Mouse (Mus musculus): Measurements from ENCODE around the gene Ltv1. TPM values are rescaled to one million over a fixed set of nuclear protein-coding genes. Genes with fewer than 3 reads are reported as not detected.

Ltv1 gene
- polyA plus RNA-seq, 1 experiment = 10.0 TPM

- WGBS = 68% methylated on average over 9 of the region's 9 CpGs
- no peak for TF ChIP-seq CTCF (conservative IDR thresholded peaks at IDR 0.05; ENCODE audit: insufficient read depth, insufficient read length, low read depth, low read length)
- TF ChIP-seq POLR2A (IDR thresholded peaks at IDR 0.05; ENCODE audit: low read depth, low read length) = no peak
- no peaks in the 10 kb centered on the region; the same call in 1 of the 2 replicates for H3K36me3 ChIP-seq (ENCODE audit: control insufficient read depth, insufficient read depth, low read length)
- no peak overlapping the region for H3K27ac ChIP-seq (ENCODE audit: insufficient read depth, low read depth, low read length)
- H3K4me1 ChIP-seq (ENCODE audit: control insufficient read depth, insufficient read depth, low read length) = no peaks in the 10 kb centered on the region
- H3K27me3 ChIP-seq (replicated peaks; ENCODE audit: control insufficient read depth, insufficient read depth, low read length) = no peaks in the 10 kb centered on the region
- H3K4me3 ChIP-seq (ENCODE audit: insufficient read depth, low read depth, low read length) = no peak overlapping the region
- DNase-seq = no peak
These were observed 39.6 kb upstream of the Ltv1 start for GRCm38 (mm10) chr10:13232443-13233142.

DNA sequence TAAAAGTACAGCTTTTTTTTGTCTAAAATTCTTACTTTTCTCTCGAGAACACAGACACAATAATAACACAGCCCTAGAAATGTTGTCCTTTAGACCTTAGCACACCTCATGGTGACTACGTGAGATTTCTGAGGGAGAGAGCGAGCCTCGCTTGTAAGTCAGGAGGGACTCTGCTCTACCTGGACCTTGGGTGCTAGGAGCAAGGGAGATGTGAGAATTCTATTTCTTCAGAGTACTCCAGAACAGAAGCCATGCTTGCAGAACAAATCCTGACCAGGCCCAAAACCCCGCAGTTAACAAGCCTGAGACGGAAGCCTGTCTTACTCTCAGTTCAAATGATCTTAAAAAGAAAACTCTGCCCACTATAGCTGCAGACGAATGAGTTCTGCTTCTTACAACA is 37.7 kb upstream of the Ltv1 start:
- Histone ChIP-seq H3K36me3 (ENCODE audit: control insufficient read depth, insufficient read depth, low read length) (no peaks in the 10 kb centered on the region; the same call in 1 of the 2 replicates), H3K27ac (ENCODE audit: insufficient read depth, low read depth, low read length) (no peak overlapping the region), H3K27me3 (replicated peaks; ENCODE audit: control insufficient read depth, insufficient read depth, low read length) (no peaks in the 10 kb centered on the region), H3K4me1 (ENCODE audit: control insufficient read depth, insufficient read depth, low read length) (no peaks in the 10 kb centered on the region), H3K4me3 (ENCODE audit: insufficient read depth, low read depth, low read length) (no peak overlapping the region)
- no peak for TF ChIP-seq POLR2A (IDR thresholded peaks at IDR 0.05; ENCODE audit: low read depth, low read length)
- no peak for TF ChIP-seq CTCF (conservative IDR thresholded peaks at IDR 0.05; ENCODE audit: insufficient read depth, insufficient read length, low read depth, low read length)
- no peak for DNase-seq
- 92% methylated on average over 7 of the region's 7 CpGs for WGBS

DNA sequence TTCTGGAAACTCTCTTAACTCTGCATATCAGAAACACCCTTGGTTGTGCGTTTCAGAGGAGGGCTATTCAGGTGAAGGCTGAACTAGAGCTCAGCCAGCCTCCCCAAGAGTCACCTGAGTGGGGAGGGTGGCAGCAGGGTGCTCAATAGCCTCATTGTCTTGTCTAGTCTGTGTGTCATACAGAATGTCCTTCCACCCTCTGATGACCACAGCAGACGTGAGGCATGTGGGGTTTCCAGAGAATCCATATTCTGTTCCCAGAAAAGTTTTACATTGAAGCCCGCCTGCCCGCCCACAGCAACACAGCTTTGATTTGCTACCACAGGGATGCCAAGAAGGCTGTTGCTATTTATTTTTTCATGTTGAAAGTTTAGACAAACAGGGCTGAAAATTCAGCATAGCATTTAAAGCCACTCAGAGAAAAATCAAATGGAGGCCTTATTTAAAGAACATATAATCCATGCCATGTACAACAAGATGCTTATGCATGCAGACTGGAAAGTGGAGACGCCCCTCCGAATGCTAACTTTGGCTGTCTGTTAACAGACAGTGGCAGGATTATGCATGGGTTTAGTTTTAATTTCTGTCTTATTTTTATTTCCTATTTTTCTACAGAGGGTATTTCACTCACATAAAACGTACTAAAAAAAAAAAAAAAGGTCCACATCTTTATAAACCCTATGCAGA is 32.6 kb upstream of the Ltv1 start:
- TF ChIP-seq POLR2A (IDR thresholded peaks at IDR 0.05; ENCODE audit: low read depth, low read length) (no peak), CTCF (conservative IDR thresholded peaks at IDR 0.05; ENCODE audit: insufficient read depth, insufficient read length, low read depth, low read length) (no peak)
- 92% methylated on average over 7 of the region's 7 CpGs for WGBS

GRCm38 (mm10) chr10:13222135-13222534 is 29.2 kb upstream of the Ltv1 start:
- H3K27me3 ChIP-seq (replicated peaks; ENCODE audit: control insufficient read depth, insufficient read depth, low read length) = no peaks in the 10 kb centered on the region
- 88% methylated on average over 3 of the region's 3 CpGs for WGBS

More for the DNA sequence above, 32.6 kb upstream of the Ltv1 start:
- no peaks in the 10 kb centered on the region; the same call in 1 of the 2 replicates for H3K36me3 ChIP-seq (ENCODE audit: control insufficient read depth, insufficient read depth, low read length)
- no peaks in the 10 kb centered on the region for H3K4me1 ChIP-seq (ENCODE audit: control insufficient read depth, insufficient read depth, low read length)
- DNase-seq = no peak
- no peaks in the 10 kb centered on the region for H3K27me3 ChIP-seq (replicated peaks; ENCODE audit: control insufficient read depth, insufficient read depth, low read length)
- no peak overlapping the region for H3K27ac ChIP-seq (ENCODE audit: insufficient read depth, low read depth, low read length)
- H3K4me3 ChIP-seq (ENCODE audit: insufficient read depth, low read depth, low read length) = no peak overlapping the region

DNA sequence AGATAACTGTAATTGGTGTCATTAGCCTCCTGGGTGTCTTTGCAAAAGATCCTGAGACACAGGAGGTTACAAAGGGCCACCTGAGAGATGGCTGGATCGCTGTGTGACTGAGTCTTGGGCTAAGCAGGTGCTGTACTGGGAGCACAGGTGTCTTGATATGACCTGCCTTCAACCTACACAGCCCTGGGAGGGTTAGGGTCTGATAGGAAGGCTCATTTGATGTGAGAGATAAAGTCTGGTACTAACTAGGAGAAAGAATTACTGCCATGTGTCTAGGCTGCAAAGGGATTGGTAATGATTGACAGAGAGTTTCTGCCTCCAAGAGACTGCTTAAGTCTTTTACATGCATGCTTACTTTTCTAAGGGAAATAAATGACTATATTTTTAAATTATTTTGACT is 27.1 kb upstream of the Ltv1 start:
- Histone ChIP-seq H3K27me3 (replicated peaks; ENCODE audit: control insufficient read depth, insufficient read depth, low read length) (no peaks in the 10 kb centered on the region), H3K36me3 (ENCODE audit: control insufficient read depth, insufficient read depth, low read length) (no peaks in the 10 kb centered on the region), H3K27ac (ENCODE audit: insufficient read depth, low read depth, low read length) (no peak overlapping the region), H3K4me3 (ENCODE audit: insufficient read depth, low read depth, low read length) (no peak overlapping the region), H3K4me1 (ENCODE audit: control insufficient read depth, insufficient read depth, low read length) (peaks cover 2% of the 10 kb centered on the region; the same call in 1 of the 2 replicates)
- DNase-seq = peak; percentile 8
- WGBS = 51% methylated on average over 1 of the region's 1 CpGs
- TF ChIP-seq POLR2A (IDR thresholded peaks at IDR 0.05; ENCODE audit: low read depth, low read length) (no peak), CTCF (conservative IDR thresholded peaks at IDR 0.05; ENCODE audit: insufficient read depth, insufficient read length, low read depth, low read length) (no peak)

More at GRCm38 (mm10) chr10:13222135-13222534, 29.2 kb upstream of the Ltv1 start:
- no peaks in the 10 kb centered on the region for H3K36me3 ChIP-seq (ENCODE audit: control insufficient read depth, insufficient read depth, low read length)
- H3K4me1 ChIP-seq (ENCODE audit: control insufficient read depth, insufficient read depth, low read length) = peaks cover 2% of the 10 kb centered on the region; the same call in 1 of the 2 replicates
- no peak overlapping the region for H3K27ac ChIP-seq (ENCODE audit: insufficient read depth, low read depth, low read length)
- no peak overlapping the region for H3K4me3 ChIP-seq (ENCODE audit: insufficient read depth, low read depth, low read length)
- DNase-seq = no peak
- TF ChIP-seq CTCF (conservative IDR thresholded peaks at IDR 0.05; ENCODE audit: insufficient read depth, insufficient read length, low read depth, low read length) = no peak
- no peak for TF ChIP-seq POLR2A (IDR thresholded peaks at IDR 0.05; ENCODE audit: low read depth, low read length)

GRCm38 (mm10) chr10:13213956-13214355 is 21.0 kb upstream of the Ltv1 start:
- Histone ChIP-seq H3K27ac (ENCODE audit: insufficient read depth, low read depth, low read length) (no peak overlapping the region), H3K4me1 (ENCODE audit: control insufficient read depth, insufficient read depth, low read length) (no peaks in the 10 kb centered on the region), H3K27me3 (replicated peaks; ENCODE audit: control insufficient read depth, insufficient read depth, low read length) (no peaks in the 10 kb centered on the region), H3K4me3 (ENCODE audit: insufficient read depth, low read depth, low read length) (no peak overlapping the region), H3K36me3 (ENCODE audit: control insufficient read depth, insufficient read depth, low read length) (no peaks in the 10 kb centered on the region)
- TF ChIP-seq POLR2A (IDR thresholded peaks at IDR 0.05; ENCODE audit: low read depth, low read length) (no peak), CTCF (conservative IDR thresholded peaks at IDR 0.05; ENCODE audit: insufficient read depth, insufficient read length, low read depth, low read length) (no peak)
- 69% methylated on average over 12 of the region's 12 CpGs for WGBS
- DNase-seq = no peak

DNA sequence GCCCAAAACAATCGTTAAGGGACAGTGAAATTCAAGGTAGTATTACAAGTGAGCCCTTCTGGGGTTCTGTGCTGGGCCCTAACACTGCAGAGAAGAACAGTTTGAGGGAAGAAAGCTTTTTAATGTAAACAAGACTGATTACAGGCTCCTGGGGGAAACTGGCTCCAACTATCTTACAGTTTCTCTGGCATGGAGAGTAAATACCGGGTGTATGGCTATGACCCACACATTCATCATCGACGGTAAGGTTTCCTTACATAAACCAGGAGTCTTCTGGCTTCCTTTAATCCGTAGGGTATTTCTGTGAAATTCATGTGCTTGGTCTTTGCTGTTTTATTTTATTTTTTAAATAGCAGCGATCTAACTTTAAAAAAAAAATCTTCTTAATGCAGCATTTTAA is 19.9 kb upstream of the Ltv1 start:
- DNase-seq = no peak
- WGBS = 73% methylated on average over 6 of the region's 6 CpGs
- no peaks in the 10 kb centered on the region for H3K36me3 ChIP-seq (ENCODE audit: control insufficient read depth, insufficient read depth, low read length)
- no peaks in the 10 kb centered on the region for H3K27me3 ChIP-seq (replicated peaks; ENCODE audit: control insufficient read depth, insufficient read depth, low read length)
- no peak overlapping the region for H3K4me3 ChIP-seq (ENCODE audit: insufficient read depth, low read depth, low read length)
- no peak for TF ChIP-seq CTCF (conservative IDR thresholded peaks at IDR 0.05; ENCODE audit: insufficient read depth, insufficient read length, low read depth, low read length)
- TF ChIP-seq POLR2A (IDR thresholded peaks at IDR 0.05; ENCODE audit: low read depth, low read length) = no peak
- no peak overlapping the region for H3K27ac ChIP-seq (ENCODE audit: insufficient read depth, low read depth, low read length)
- H3K4me1 ChIP-seq (ENCODE audit: control insufficient read depth, insufficient read depth, low read length) = no peaks in the 10 kb centered on the region
